Mouse (Mus musculus): ENCODE data around the gene Nr2e1. TPM values are rescaled to one million over a fixed set of nuclear protein-coding genes. Genes with fewer than 3 reads are reported as not detected.

Gene Nr2e1
- polyA plus RNA-seq (2015; fragmentation: Nextera tagmentation; extraction: Ambion mirVana) = not detected in 2 replicates

DNA sequence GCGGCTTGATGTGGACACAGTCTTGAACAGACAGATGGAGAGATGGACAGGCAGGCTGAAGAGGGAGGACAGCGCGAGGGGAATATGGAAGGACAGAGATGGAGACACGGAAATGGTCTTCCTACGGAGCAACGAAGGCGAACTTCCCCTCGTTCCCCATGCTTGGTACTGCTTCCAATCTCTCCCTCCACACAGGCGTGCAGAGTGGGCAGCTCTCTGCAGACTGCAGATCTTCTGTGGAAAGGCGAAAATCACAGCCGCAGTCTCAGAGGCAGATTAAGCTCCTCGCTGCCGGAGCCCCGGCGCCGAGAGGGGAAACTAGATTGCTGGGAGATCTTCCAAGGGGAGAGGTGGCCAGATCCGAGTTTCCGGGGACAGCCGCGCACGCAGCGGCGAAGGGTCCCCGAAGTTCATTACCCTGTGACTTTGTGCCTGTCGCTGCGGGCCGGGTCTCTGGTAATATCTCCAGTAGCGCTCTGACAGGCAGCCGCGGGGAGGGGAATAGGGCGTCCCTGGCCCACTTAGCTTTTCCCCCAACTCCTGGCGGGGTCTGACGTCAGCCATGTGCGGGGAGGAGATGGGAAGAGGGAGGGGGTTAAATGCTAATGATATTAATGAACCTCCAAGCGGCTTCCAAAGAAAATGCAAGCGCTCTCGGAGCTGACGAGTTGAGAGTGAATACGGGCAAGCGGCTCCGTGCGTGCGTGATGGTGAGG lies at the start of gene Nr2e1, which contains the start of gene Ostm1:
Gene Nr2e1, minus strand, starts transcription at position 476 of the 716 bp plus-strand sequence.
Gene Ostm1, plus strand, starts transcription at position 666 of the 716 bp plus-strand sequence.
- no peaks in the 10 kb centered on the region for H3K36me3 ChIP-seq
- WGBS = under 1% methylated on average over 43 of the region's 43 CpGs
- H3K9ac ChIP-seq = no peak within 1 kb of the TSS

DNA sequence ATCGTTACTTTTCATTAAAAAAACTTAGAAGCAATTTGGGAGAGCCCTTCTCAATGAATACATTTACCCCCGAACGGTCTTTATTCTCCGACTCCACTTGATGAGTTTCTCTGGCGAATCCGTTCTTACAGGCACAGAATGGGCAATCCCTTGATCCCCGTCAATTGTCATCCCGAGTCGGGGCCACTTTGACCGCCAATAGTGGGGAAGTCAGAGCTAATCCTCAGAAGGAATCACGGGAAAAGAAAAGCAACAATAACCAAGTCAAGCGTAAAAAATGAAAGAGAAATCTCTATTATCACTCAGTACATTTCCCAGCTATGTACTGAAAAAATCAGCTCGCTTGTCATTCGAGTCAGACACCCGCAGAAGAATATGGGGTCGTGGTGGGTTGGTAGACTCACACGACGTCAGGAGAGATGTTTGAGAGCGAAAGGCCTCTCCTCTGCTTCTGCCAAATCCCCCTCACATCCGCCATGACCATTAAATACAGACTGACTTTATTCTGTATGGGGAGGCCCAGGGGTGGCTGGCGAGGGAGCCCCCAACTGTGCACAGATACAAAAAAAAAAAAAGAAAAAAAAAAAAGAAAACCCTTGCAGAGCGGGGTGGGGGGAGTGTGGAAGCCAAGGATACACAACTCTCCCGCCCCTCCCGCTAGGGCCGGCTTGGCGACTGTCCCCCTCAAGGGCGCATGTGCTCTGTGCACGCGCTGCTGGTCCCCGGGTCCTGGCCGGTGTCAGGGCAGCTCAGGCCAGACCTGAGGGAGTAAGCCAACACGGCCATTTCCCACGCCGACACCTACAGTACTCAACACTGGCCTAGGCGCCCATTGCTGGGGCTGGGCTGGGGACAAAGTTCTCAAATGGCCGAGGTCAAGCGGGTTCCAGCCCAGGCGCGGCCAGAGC lies 49.3 kb upstream of the Nr2e1 start:
- Histone ChIP-seq H3K4me2 (peak overlapping the region; percentile 44), H3K9ac (no peak overlapping the region), H3K4me1 (peaks cover 43% of the 10 kb centered on the region), H3K27ac (no peak overlapping the region), H3K36me3 (no peaks in the 10 kb centered on the region), H3K4me3 (peak overlapping the region; percentile 31), H3K27me3 (peaks cover 99% of the 10 kb centered on the region), H3K9me3 (no peaks in the 10 kb centered on the region)
- 2% methylated on average over 39 of the region's 39 CpGs for WGBS
- no peak for ATAC-seq (ENCODE audit: insufficient number of reproducible peaks, low FRiP score, low TSS enrichment, low read depth)

More for the DNA sequence above, at the start of gene Nr2e1, which contains the start of gene Ostm1:
- Histone ChIP-seq H3K4me2 (peak within 1 kb of the TSS; percentile 47), H3K9me3 (no peaks in the 10 kb centered on the region), H3K27ac (no peak within 1 kb of the TSS), H3K4me1 (peaks cover 46% of the 10 kb centered on the region), H3K27me3 (peaks cover 94% of the 10 kb centered on the region), H3K4me3 (peak within 1 kb of the TSS; percentile 29)
- ATAC-seq (ENCODE audit: insufficient number of reproducible peaks, low FRiP score, low TSS enrichment, low read depth) = no peak

DNA sequence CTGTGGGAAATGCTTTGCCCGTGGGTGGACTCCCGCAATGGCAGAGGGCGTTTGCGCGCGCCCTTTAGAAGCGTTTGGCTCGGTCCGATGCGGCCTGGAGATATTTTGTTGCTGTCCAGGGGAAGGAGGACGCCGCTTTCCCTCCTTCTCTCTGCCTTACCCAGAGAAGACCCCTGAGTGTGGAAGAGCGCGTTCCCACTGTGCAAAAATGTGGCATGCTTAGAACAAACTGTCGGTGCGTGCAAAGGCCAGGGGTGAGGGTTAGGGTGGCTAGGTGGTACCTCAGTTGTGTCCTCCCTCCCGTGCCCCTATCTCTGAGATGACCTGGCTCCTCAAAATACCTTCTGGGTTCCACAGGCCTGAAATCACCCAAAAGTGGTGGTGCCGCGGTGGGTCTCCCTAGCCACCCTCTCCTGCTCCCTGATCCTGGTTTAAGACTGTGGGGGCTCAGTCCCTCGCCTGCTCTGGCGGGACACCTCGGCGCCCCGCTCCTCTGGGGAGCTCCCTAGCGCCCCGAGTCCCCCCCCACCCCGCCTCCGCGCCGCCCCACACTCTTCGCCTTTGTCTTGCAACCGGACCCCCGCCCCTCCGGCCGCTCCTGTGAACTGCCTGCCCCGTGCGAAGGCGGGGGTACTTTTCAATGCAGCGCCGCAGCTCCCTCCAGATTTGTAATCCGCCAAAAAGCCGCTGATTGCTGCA lies 48.5 kb upstream of the Nr2e1 start:
- H3K27me3 ChIP-seq = peaks cover 99% of the 10 kb centered on the region

DNA sequence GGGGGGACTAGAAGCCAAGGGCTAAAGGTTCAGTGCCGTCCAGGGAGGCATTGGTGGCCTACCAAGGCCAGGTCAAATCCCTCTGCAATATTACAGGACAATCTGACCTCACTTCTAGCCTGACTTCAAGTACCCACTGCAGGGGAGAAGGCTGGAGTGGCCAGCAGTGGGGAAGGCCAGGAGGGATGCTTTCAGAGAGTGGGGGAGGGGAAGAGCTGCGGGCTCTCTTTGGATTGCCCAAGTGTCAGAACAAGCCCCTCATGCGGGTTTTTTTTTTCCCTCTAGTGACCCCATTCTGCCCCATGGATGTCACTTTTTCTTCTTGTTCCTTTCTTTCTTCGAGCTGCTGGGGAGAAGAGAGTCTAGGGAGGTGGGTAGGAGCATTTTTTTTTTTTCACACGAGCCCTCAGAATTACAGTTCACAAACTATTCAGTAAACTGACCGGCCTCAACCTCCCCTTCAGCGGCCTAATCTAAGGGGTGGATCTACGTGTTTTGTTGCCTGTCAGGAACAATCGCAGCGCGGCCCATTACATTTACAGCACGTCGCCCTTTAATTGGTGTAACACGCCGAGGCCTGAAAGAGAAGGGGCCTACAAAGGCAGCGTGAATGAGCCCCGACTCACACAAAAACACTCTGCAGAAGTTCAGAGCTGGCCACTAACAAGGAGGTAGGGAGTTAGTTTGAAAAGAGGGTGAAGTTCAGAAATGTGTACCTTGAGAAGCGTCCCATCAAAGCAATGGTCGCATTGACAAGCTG lies 47.3 kb upstream of the Nr2e1 start:
- H3K36me3 ChIP-seq = no peaks in the 10 kb centered on the region
- WGBS = 5% methylated on average over 19 of the region's 19 CpGs
- H3K27me3 ChIP-seq = peaks cover 97% of the 10 kb centered on the region
- no peak overlapping the region for H3K4me2 ChIP-seq
- H3K4me1 ChIP-seq = peaks cover 33% of the 10 kb centered on the region
- H3K27ac ChIP-seq = no peak overlapping the region
- H3K9ac ChIP-seq = no peak overlapping the region
- H3K4me3 ChIP-seq = no peak overlapping the region
- ATAC-seq (ENCODE audit: insufficient number of reproducible peaks, low FRiP score, low TSS enrichment, low read depth) = no peak
- no peaks in the 10 kb centered on the region for H3K9me3 ChIP-seq

More for the DNA sequence above, 48.5 kb upstream of the Nr2e1 start:
- Histone ChIP-seq H3K27ac (no peak overlapping the region), H3K36me3 (no peaks in the 10 kb centered on the region), H3K4me3 (peak overlapping the region; percentile 31), H3K4me2 (peak overlapping the region; percentile 44), H3K9ac (no peak overlapping the region), H3K4me1 (peaks cover 40% of the 10 kb centered on the region), H3K9me3 (no peaks in the 10 kb centered on the region)
- ATAC-seq (ENCODE audit: insufficient number of reproducible peaks, low FRiP score, low TSS enrichment, low read depth) = no peak
- 1% methylated on average over 41 of the region's 42 CpGs for WGBS

DNA sequence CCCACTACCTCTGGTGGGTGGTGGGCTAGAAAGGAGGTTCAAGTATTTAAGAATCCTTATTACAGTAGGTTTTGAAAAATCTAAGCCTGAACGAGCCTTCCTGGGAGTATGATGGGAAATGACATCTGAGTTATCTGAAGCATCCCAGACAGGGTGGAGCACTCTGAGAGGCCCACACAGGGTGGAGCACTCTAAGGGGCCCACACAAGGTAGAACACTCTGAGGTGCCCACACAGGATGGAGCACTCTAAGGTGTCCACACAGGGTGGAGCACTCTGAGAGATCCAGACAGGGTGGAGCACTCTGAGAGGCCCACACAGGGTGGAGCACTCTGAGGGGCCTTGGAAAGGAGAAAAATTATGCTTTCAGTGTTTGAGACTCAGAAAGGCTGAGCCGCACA lies 42.5 kb upstream of the Nr2e1 start:
- H3K4me3 ChIP-seq = no peak overlapping the region
- H3K9ac ChIP-seq = no peak overlapping the region
- H3K9me3 ChIP-seq = no peaks in the 10 kb centered on the region
- ATAC-seq (ENCODE audit: insufficient number of reproducible peaks, low FRiP score, low TSS enrichment, low read depth) = no peak
- no peaks in the 10 kb centered on the region for H3K4me1 ChIP-seq
- peaks cover 64% of the 10 kb centered on the region for H3K27me3 ChIP-seq
- WGBS = 70% methylated on average over 2 of the region's 2 CpGs
- H3K27ac ChIP-seq = no peak overlapping the region
- no peak overlapping the region for H3K4me2 ChIP-seq
- no peaks in the 10 kb centered on the region for H3K36me3 ChIP-seq

DNA sequence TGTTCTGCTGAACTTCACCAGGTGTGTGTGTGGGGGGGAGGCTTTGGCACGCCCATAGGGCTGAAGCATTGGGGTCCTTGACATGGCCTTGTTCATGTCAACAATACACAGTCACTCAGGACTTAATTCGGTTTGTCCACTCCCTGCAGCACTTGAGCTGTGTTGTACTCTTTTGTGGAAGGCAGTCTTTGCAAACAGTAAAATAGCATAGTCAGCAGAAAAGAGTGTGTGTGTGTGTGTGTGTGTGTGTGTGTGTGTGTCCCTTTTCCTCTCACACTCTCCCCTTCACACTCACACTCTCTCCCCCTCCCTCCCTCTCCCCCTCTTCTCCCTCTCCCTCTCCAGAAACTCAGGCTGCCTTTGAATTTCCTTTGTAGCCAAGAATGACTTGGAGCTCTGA lies 34.9 kb upstream of the Nr2e1 start:
- Histone ChIP-seq H3K27me3 (peaks cover 71% of the 10 kb centered on the region), H3K4me2 (no peak overlapping the region), H3K4me1 (peaks cover 11% of the 10 kb centered on the region), H3K36me3 (no peaks in the 10 kb centered on the region), H3K9ac (no peak overlapping the region), H3K4me3 (no peak overlapping the region), H3K9me3 (no peaks in the 10 kb centered on the region), H3K27ac (no peak overlapping the region)
- ATAC-seq (ENCODE audit: insufficient number of reproducible peaks, low FRiP score, low TSS enrichment, low read depth) = no peak
- WGBS = 32% methylated on average over 2 of the region's 2 CpGs

DNA sequence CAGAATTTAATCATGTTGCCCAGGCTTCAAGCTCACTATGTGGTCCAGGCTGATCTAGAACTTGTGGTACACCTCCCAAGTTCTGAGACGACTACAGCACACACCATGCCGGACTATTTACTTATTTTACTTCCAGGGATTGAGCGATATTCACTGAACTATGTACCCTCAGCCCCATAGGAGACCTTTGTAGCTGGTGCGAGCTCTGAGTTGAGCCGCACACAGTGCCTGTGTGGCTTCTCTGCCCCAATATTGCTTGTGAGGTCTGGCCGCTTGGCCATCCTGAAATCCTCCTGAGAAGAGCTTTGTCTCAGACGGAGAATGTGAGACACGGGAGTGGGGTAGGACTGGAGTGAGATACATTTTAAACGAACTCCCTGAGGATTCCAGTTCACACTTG lies 31.3 kb upstream of the Nr2e1 start:
- H3K9ac ChIP-seq = no peak overlapping the region
- ATAC-seq (ENCODE audit: insufficient number of reproducible peaks, low FRiP score, low TSS enrichment, low read depth) = no peak
- no peaks in the 10 kb centered on the region for H3K9me3 ChIP-seq
- H3K4me3 ChIP-seq = no peak overlapping the region
- H3K36me3 ChIP-seq = no peaks in the 10 kb centered on the region
- H3K27me3 ChIP-seq = peaks cover 90% of the 10 kb centered on the region
- H3K4me2 ChIP-seq = no peak overlapping the region
- H3K27ac ChIP-seq = no peak overlapping the region
- H3K4me1 ChIP-seq = peaks cover 16% of the 10 kb centered on the region
- WGBS = 9% methylated on average over 9 of the region's 9 CpGs

DNA sequence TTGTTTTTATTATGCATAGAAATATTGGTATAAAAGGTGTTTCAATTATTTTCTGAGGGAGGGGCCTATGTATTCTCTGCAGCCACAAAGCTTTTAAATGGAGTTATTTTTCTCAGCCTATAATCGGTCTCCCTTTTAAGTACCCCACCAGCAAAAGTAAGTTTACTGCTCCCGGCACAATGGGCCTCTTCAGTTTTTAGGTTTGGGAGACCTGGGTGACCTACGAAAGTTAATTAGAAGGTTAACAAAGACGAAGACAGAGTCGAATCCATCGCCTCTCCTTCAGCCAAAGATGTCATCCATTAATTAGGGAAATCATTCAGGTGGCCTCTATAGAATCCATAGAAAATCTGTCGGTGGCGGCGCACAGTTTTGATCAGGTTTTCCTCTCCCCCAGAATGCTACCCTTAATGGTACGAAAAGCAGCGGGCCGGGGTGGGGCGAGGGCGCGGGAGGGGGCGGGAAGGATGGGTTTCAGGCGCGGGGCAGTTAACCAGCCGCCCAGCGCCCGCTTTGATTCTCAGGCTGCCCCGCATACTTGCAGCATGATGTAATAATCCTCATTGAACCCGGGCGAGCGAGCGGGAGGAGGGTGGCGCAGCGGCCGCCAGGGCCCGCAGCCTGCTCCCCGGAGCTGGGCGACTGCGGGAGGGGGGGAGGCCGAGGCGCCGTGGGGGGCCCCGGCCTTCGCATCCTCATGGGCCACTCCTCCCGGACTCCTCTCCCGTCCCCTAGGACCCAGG lies 30.4 kb upstream of the Nr2e1 start:
- Histone ChIP-seq H3K27ac (no peak overlapping the region), H3K4me2 (peak overlapping the region; percentile 68), H3K36me3 (no peaks in the 10 kb centered on the region), H3K27me3 (peaks cover 89% of the 10 kb centered on the region), H3K4me3 (peak overlapping the region; percentile 38), H3K9me3 (no peaks in the 10 kb centered on the region), H3K4me1 (peaks cover 16% of the 10 kb centered on the region), H3K9ac (no peak overlapping the region)
- 0 out of 2 replicates have a peak, but pooled peaks have one; percentile 14 for ATAC-seq (ENCODE audit: insufficient number of reproducible peaks, low FRiP score, low TSS enrichment, low read depth)
- WGBS = 1% methylated on average over 40 of the region's 40 CpGs

DNA sequence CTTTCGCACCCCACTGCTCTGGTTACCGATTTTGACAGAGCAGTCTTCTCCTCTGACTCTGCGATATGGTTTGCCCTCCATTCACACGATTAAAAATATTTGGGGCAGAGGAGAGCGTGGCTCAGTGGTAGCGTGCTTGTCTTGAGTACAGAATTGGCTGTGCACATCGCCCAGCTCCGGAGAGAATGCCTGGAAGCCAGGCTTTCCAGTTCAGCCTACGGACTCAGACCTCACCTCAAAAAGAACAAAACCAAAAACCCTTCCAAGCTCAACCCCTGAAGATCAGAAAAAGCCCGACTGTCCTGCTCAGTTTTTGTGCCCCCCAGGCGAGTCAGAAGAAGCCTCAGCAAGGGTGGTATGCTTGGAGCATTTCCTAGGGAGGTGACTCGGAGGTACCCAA lies 29.6 kb upstream of the Nr2e1 start:
- 8% methylated on average over 12 of the region's 12 CpGs for WGBS
- no peak for ATAC-seq (ENCODE audit: insufficient number of reproducible peaks, low FRiP score, low TSS enrichment, low read depth)
- H3K4me1 ChIP-seq = peaks cover 16% of the 10 kb centered on the region

DNA sequence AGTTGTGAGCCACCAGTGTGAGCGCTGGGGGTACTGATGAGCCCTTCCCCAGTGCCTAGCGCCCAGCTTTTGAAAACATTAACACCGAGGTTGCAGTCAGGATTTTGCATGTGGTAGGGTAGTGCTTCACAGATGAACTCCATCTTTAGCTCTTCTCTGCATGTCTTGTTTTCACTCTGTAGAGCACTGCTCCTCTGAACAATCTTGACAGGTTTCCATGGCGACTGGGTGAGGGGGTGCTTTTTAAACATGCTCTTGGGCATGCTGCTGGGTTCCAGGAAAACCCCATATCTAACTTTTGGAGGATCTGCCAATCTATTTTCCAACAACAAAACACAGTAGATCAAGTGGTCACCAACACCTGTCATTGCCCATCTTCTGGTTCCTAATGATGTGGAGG lies 23.3 kb upstream of the Nr2e1 start:
- Histone ChIP-seq H3K27ac (no peak overlapping the region), H3K4me2 (no peak overlapping the region), H3K9ac (no peak overlapping the region), H3K4me3 (no peak overlapping the region), H3K36me3 (no peaks in the 10 kb centered on the region), H3K9me3 (0 out of 2 replicates have a peak, but pooled peaks cover 6% of the 10 kb centered on the region), H3K27me3 (peaks cover 51% of the 10 kb centered on the region), H3K4me1 (no peaks in the 10 kb centered on the region)
- no peak for ATAC-seq (ENCODE audit: insufficient number of reproducible peaks, low FRiP score, low TSS enrichment, low read depth)
- 71% methylated on average over 4 of the region's 4 CpGs for WGBS

More for the DNA sequence above, 29.6 kb upstream of the Nr2e1 start:
- Histone ChIP-seq H3K9ac (no peak overlapping the region), H3K36me3 (no peaks in the 10 kb centered on the region), H3K9me3 (0 out of 2 replicates have a peak, but pooled peaks cover 2% of the 10 kb centered on the region), H3K4me2 (no peak overlapping the region), H3K4me3 (no peak overlapping the region), H3K27me3 (peaks cover 89% of the 10 kb centered on the region), H3K27ac (no peak overlapping the region)

All from limb, embryonic 15.5 days (tissue).